Mouse (Mus musculus) adrenal gland, postnatal 25 days (tissue): ENCODE data around the gene Cryl1. TPM values are rescaled to one million over a fixed set of nuclear protein-coding genes. Genes with fewer than 3 reads are reported as not detected.

Source experiments
- DNase-seq: peaks from one replicate; pipeline ENCODE4 v3.0.0; 2021; ENCODE audit warnings: mixed read lengths
- long read RNA-seq: library from polyadenylated mRNA; stranded (forward); transcript quantifications from one replicate; pipeline ENCODE4 v2.0.0, GENCODE M21; 2021
- total RNA-seq: library from RNA; stranded (reverse); gene quantifications from 2 replicates; pipeline ENCODE4 v1.2.3, GENCODE M21; 2021

The Cryl1 gene
- total RNA-seq = 12.0 and 19.8 TPM in 2 replicates
- long read RNA-seq, transcript Cryl1-201 (8 exons, 1,497 nt) = major isoform, 20 of 27 reads
- long read RNA-seq, partial matches to known transcripts = 1 of 27 reads
- long read RNA-seq, other reads (novel, unspliced or antisense) = 4 of 27 reads

DNA sequence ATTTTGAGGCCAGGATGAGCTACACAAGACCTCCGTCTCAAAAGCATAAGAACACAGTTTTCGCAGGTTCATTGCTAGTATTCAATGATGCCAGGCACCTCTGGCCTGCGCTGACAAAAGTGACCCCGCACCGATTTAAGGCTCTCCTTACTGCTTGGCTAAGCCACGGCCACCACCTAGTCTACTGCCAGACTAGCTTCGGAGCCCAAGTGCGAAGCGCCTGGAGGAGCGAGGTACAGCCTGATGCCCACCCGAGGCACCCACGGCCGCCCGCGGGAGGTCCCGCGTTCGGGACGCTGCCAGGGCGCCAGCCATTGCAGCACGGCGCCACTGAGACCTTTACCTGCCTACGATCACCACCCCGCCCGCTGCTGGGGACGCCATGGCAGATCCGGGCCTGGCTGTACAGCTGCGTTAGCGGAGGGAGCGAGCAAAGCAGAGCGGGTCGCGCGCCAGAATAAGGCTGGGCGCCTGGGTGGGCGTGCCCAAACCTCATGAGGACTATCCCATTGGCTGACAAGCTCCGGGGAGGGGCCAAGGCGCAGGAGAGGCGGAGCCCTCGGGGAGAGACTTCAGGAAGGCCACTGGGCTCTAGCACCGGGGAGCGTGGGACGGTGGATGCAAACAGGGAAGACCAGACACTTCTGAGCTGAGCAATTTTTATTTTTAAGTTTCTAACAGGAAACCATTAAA, at the start of gene Cryl1:
Cryl1 (minus strand) TSS at position 465 of the 693 bp plus-strand sequence.
- DNase-seq = peak; percentile 97

DNA sequence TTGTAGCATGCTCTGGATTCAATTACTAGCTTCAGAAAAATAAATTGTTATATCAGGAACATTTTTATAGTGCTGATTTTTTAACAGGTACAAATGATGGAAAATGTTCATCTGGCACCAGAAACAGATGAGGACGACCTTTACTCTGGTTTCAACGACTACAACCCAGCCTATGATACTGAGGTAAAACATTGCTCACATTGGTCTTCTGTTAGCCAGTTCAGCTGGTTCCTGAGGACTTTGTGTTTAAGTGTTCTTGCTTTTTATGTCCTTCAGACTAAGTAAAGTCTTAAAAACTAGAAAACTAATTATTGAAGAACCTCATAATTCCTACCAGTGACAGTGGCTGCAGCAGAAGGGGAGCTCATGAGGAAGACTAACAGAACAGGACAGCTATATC, 32.1 kb upstream of the Cryl1 start:
- DNase-seq = no peak

DNA sequence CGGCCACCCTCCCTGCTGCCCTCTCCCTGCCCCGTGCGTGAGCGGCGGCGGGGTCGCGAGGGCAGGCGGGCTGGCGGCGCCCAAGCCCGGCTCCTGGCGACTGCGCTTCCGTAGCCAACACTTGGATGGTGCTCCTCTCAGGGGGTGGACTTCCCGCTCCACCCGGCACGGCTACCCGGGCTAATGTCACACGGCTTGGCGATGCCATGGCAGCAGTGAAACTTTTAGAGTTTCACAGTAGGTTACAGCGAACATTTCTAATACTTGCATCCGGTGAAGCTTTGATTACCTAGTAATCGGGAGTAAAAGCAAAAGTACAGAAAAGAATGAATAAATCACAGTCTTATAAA, 25.9 kb upstream of the Cryl1 start:
- DNase-seq = no peak

DNA sequence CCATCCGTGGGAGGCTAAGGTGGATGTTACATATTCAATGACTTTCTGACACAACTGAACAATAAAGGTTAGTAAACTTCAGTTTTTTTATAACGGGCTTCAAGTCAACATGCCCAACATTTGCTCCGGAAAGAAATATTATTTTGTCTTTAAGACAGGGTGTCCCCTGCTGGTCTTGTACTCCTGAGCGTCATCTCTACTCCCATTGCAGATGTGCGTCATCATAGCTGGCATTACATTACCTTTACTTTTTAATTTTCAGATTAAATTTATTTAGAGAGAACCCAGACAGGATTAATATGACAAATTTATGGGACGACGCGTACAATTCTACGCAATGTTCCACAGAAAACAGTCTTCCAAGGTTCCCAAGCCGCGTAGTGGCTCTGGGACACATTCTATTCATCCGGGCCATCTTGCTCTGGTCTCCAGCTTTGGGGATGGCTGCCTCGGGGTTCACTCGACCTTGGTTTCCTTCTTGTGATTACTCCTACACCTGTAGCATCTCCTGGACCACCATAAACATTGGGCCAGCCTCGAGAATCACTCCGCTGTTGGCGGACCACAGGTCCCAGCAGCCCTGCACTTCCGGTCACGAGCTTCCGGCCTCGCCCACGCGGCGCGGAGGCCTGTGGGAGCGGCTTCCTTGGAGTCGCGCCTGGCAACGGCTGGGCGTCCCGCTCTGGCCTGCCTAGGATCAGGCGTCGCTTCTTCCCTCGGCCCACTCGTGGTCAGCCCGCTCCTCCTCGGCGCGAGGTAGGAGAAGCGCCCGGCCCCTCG, 25.3 kb upstream of the Cryl1 start, which contains the start of gene Ift88:
Ift88 (plus strand) TSS at position 631 of the 780 bp plus-strand sequence.
- peak; percentile 95 for DNase-seq

DNA sequence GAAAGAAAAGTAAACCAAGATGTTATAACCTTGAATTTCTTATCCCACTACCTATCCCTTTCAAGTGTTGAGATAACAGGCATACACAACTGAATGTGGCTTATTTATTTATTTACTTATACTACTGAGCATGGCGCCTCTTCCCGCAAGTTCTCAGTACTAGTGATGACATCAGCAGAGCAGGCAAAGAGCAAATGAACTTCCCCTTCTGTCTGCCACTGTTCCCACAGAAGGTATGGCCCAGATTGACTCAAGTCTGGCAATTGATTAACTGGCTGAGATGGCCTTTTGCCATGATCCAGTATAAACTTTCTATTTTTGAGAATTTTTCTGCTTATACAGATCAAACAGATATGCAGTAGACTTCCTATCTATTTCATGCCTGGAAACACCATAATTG, 18.9 kb upstream of the Cryl1 start:
- DNase-seq = no peak

DNA sequence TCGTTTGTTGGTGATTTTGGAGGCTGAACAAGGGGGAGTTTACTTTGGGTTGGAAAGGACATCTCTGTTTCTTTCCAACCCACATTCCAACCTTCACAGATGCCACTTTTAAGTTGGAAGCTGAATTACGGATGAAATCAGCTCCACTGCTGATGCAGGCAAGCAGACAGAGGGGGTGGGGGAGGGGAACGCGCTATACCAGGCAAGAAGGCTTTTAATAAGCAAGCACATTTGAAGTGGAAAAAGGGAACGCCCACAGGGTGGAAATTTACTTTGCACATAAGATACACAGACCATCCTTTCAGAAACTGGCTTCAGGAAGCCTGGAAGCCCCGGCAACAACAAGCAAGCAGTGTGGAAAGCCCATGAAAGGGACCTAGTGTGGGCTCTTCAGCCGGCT, 13.8 kb upstream of the Cryl1 start:
- no peak for DNase-seq

DNA sequence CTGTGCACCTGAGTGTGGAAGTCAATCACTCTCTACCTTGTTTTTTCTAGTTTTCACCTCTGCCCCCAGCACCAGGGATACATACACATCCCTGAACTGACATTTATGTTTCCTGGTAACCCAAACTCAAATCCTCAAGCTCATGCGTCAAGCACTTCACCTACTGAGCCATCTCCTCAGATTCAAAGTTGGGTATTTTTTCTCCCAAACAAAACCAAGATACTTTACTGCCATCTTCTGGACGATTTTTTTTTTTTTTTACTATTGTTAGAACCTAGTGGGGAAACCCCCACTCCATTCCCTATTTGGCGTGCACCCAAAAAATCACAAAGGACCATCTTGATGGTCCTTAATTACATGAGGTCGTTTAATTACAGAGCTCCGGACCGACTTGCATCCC, 10.8 kb upstream of the Cryl1 start:
- no peak for DNase-seq

DNA sequence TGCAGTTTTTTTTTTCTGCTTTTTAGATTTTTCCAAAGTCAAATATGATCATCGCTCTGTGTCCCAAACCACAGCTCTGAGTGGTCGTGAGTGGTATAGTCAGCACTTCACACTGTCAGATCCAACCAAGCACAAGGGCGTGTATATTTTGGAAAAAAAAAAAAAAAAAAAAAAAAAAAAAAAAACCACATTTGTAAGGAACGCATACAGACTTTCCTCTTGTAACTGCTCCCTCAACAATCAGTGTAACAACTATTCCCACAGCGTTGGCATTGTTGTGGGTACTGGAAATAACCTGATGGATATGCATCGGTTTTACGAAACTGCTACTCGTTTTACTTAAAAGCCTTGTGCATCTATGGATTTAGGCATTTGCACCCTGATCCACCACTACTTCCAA, 9.8 kb upstream of the Cryl1 start:
- DNase-seq = no peak

DNA sequence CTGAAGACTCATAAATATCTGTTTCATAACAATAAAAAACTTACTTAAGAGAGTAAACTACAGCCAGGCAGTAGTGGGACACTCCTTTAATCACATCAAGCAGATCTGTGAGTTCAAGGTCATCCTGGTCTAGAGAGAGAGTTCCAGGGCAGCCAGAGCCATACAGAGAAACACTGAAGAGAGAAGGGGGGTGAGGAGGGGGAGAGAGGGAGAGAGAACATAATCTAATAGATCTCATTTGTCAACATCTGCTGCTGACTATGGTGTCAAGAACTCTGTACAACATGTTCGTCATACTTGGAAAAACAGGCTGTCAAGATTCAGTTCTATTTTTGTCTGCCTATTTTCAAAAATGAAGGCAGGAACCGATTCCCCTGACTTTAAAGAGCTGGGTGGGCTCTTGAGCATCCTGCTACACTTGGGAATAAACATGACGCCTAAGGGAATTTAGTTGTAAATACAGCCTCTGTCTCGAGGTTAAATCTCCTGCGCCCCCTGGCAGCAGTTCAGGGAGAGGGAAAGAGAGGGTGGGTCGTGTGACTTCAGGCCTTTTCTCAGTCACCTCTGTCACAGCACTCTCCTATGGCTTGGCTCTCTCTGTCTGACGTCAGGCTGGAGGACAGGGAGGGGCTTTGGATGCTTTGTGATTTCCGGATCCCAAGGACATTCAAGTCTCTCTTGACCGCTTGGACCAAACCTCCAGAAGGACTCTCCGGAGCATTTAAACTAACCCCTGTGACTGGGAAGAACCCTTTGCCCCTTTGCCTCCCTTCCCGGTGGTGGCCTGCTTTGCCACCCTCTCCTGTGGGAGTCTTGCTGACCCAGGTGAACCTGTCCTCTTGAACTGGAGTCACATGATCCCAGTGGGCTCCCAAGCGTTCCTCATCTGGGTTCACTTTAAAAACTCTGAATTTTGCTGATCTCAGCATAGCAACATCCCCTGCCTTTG, 9.0 kb upstream of the Cryl1 start:
- peak; percentile 46 for DNase-seq

DNA sequence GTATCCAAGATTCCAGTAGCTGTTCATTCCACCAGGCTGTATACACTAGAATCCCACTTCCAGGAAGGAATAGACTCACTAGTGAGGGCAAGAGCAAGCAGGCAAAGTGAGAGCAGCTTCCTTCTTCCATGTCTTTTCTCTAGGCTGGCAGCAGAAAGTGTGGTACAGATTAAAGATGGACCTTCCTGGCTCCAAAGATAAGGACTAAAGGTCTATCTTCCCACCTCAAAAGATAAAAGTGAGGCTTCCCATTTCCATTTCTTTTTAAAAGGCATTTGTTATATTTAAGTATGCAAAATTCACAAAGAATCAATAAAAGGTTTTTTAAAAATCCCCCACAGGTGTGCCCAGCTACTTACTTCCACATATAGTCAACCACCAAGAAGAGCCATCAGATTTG, 4.5 kb upstream of the Cryl1 start:
- DNase-seq = no peak

DNA sequence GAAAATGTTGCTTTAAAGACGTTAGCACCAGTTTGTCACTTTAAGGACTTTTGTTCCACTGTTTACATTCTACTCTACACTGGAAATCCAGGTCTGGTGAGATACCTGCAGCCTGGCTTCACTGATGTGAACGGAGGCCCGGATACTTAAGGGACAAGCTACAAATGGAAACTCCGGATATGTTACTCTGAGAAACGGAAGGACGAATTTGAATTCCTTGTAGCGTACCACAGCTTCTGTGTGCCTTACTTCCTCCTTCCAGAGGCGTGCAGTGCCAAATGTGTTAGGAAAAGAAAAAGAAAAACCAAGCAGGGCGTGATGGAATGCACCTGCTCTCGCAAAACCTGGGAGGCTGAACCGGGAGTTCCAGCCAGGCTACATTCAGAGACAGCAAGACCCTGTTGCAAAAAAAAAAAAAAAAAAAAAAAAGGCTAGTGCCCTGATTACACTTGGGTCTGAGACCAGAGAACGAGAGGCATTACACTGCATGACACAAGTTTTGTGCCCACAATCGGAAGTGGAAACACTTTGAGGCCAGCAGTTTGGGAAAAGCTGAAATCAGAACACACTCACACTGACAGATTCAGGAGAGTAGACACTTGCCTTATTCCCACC, 591 bp upstream of the Cryl1 start:
- no peak for DNase-seq

DNA sequence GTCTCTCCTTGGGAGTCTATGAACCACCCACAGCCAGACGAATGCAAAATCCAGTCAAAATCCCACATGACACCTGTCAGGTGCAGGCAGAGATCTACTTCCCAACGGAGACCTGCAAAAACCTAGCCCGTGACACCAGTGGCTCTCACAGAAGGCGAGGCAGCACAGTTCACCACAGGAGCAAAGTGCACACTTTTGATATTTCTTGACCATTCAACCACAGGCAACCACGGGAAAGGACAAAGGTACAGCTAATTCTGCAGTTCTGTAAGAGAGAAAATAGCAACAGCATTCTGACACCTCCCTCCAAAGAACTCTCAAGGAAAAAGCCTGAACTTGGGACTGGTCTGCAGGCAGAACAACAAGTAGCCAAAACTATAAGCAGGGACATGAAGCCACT, 1.1 kb downstream of the Cryl1 start:
- no peak for DNase-seq

DNA sequence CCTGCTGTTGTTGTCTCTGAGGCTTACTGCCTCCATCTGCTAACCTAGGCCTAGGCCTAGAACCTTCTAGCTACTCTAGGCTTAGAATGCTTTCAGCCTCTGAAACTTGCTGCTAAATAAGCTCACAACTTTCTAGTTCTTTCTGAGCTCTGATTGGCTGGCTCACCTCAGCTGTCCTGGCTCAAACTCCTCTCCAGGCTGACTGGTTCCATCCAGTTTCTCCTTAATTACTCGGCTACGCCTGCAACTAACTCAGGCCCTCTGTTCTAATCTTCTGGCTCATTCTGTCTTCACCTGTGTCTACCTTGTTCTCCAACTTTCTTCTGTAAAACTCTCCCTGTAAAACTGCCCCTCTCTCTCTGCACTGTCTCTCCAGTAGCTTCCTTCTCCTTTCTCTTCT, 2.9 kb downstream of the Cryl1 start:
- DNase-seq = no peak

DNA sequence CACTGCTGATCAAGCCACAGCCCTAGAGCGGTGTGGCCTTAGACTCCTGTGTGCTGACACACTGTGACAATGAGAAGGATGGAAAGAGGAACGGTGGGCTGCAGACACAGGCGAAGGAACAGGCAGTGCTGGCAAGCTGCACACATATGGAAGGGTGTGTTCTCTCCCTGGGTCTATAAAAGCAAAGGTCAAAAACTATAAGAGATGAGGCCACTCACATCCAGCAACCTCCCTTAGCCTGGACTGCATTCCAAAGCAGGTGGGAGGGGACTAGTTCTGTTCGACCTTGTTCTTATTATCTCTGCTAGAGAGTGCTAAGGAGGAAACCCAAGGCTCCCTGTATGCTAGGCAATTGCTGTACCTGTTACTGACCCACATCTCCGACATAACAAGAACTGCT, 6.1 kb downstream of the Cryl1 start:
- DNase-seq = no peak

DNA sequence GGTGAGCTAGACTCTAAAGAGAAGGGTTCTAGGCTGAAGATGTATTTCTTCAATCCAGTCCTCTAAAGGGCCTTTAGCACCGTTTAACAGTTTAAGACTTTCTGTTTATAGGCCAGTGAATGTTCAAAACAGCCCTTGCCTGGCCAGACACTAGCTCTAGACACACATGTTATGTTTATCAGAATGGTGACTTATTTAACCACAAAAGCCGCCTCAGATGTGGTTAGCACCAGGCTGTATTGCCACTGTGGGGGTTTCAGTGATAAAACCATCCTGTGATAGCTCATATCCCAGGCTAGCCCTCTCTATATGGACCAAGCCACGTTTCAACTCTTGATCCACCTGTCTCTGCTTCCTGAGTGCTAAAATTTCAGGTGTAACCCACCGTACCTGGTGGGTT, 6.7 kb downstream of the Cryl1 start:
- no peak for DNase-seq

DNA sequence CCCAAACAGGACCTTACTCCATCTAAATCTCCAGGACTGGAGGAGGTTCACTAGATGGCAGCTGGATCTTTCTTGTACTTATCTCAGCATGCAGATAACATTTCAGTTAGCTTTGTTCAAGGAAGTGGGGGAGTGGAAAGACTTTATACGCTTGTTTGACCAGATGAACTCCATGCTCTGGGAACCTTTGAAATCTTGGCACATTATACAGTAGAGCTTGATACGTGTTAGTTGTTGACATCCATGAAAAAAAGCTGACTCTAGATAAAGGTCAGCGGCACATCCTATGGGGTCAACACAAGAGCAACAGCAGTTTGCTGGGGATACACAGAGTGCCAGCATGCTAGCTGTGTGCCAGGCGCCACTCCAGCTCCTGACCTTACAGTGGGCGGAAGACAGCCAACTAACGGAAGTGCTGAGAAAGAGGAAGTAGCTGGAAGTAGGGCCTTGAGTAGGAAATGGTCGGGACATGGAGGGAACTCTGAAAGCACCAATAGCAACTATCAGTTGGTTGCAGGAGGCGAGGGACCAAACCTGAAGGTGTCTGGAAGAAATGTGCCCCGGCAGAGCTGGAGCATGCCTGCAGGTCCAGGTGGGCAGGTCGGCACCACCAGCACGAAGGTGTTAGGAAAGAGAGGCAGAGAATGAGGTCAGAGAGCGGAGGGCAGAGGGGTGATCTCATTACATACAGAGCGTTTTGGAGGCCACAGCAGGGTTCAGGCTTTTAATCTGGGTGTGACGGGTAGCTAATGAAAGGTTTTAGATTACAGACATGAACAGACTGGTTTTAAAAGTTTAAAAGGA, 11.4 kb downstream of the Cryl1 start:
- DNase-seq = no peak

DNA sequence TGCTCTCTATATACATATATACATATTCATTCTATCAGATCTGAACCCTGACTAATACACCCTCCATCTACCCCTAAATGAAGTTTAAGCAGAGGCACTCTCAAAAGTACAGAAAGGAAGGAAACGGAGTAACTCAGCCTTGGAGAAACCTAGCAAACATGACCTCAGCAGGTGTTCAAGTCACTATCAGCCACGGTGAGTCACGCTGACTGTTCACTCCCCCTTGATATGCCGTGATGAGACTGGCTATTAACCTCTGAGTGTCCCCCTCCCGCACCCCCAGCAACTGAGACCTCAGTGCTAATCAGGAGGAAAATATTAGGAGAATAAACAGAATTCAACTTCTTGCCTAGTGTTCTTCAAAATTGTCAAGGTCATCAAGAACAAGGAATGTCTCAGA, 12.7 kb downstream of the Cryl1 start:
- no peak for DNase-seq

DNA sequence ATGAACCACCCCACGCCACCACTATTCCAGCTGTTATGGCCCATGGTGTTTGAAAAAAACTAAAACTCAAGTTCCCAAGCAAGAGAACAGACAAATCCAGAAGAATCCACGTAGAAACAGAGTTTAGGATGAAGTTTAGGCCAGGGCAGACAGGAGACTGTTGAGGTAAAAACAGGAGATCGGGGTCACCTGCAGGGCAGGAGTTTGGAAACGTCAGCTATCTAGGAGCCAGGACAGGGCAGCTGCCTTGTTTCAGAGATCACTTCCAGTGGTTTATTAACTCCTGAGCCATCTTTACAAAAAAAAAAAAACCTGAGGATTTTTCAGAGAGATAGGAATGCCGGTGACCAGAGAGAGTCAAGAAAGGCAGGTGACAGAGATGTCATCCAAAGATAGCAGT, 20.8 kb downstream of the Cryl1 start:
- DNase-seq = no peak

DNA sequence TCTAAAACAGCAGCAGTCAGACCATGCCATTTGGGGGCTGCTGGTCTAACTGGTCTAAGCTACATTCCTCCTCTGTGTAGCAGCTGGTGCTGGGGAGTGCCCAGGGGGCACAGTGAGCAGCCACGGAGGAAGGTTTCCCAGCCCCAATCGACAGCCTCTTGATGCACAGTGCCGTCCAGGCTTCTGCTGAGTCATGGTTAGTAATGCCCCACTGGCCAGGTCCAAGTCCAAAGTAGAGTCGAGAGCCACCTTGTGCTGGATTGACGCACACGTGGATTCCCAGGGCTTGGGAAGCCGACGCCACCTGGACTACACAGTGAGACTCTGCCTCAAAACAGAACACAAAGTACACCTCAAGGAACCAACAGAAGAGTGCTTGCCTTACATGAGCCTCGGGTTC, 21.4 kb downstream of the Cryl1 start:
- DNase-seq = no peak

DNA sequence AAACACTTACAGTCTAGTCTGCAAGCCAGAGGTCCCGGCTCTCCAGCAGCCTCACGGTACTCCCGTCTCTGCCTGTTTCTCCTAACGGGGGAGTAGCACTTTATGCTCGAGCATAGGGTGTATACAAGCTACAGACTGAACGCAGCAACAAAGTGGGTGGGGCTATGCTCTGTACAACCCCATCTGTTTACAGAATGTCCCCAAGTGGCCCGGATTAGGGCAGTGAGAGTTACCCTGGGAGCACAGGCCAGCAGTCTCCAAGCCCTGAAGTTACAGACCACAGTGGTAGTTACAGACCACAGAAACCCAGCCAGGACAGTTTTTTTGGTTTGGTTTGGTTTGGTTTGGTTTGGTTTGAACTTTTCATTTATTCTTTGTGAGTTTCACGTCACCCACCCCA, 22.3 kb downstream of the Cryl1 start:
- DNase-seq = no peak

DNA sequence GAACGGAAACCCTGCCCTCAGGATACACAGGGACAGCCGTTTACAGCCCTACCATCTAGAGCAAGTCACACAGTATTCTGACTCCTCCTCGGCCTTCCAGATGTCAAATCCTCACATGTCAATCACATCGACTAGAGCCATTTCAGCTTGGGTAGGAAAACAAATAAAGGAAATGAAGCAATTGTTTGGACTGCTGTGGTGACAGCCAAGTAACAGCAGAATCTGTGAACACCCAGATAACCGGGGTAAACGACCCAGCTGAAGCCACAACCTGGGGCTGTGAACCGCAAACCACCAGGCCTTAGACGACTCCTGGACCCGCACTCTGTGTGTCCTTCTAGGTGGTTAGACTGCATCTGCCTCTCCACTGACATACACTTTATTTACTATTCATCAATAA, 23.1 kb downstream of the Cryl1 start:
- DNase-seq = no peak
